Mouse (Mus musculus) embryo, embryonic 10.5 days (tissue): Measurements from ENCODE around the gene Cmas.

Experiments used
- DNase-seq: peaks from one replicate; pipeline ENCODE4 v3.0.0-alpha.2; 2015; ENCODE audit warnings: low spot score

Cmas gene

GRCm38 (mm10) chr6:142752331-142753246 is 3.9 kb upstream of the Cmas start:
- DNase-seq: no peak

GRCm38 (mm10) chr6:142757334-142757965 is 964 bp downstream of the Cmas start:
- peak; percentile 40 for DNase-seq

GRCm38 (mm10) chr6:142757976-142758375 is 1.5 kb downstream of the Cmas start:
- DNase-seq: no peak

- no peak for DNase-seq
These were observed 2.1 kb downstream of the Cmas start for GRCm38 (mm10) chr6:142758562-142758961.

GRCm38 (mm10) chr6:142759633-142760032 is 3.1 kb downstream of the Cmas start:
- DNase-seq: no peak

GRCm38 (mm10) chr6:142764933-142765332 is 8.4 kb downstream of the Cmas start:
- DNase-seq: no peak

- DNase-seq: no peak
These were observed 10.8 kb downstream of the Cmas start for GRCm38 (mm10) chr6:142767305-142767704.

GRCm38 (mm10) chr6:142769896-142770295 is 13.4 kb downstream of the Cmas start:
- no peak for DNase-seq

- no peak for DNase-seq
These were observed 15.2 kb downstream of the Cmas start for GRCm38 (mm10) chr6:142771643-142772042.

GRCm38 (mm10) chr6:142773566-142773965 is 17.1 kb downstream of the Cmas start:
- DNase-seq: no peak

- no peak for DNase-seq
These were observed 20.4 kb downstream of the Cmas start for GRCm38 (mm10) chr6:142776935-142777334.

- DNase-seq: peak; percentile 63
These were observed 22.7 kb downstream of the Cmas start for GRCm38 (mm10) chr6:142779045-142779811.

- DNase-seq: no peak
These were observed 23.5 kb downstream of the Cmas start for GRCm38 (mm10) chr6:142779812-142780573.

- DNase-seq: no peak
These were observed 24.1 kb downstream of the Cmas start for GRCm38 (mm10) chr6:142780574-142781033.

GRCm38 (mm10) chr6:142781286-142781685 is 24.8 kb downstream of the Cmas start:
- no peak for DNase-seq

- peak; percentile 82 for DNase-seq
These were observed 28.9 kb downstream of the Cmas start for GRCm38 (mm10) chr6:142785343-142785742.

GRCm38 (mm10) chr6:142786106-142786505 is 29.6 kb downstream of the Cmas start:
- DNase-seq: no peak

- DNase-seq: peak; percentile 37
These were observed 31.8 kb downstream of the Cmas start for GRCm38 (mm10) chr6:142788042-142788987.

GRCm38 (mm10) chr6:142789736-142790135 is 33.2 kb downstream of the Cmas start:
- no peak for DNase-seq

- DNase-seq: no peak
These were observed 35.9 kb downstream of the Cmas start for GRCm38 (mm10) chr6:142792241-142792968.
